Mouse (Mus musculus) G1E (cell line): ENCODE data around the gene Lrmda. TPM values are rescaled to one million over a fixed set of nuclear protein-coding genes. Genes with fewer than 3 reads are reported as not detected.

ENCODE experiments used
- ATAC-seq: 2 replicates; pipeline ENCODE4 v1.8.0; 2016; ENCODE audit warnings: mild to moderate bottlenecking; ENCODE audit not compliant: insufficient number of reproducible peaks, poor library complexity, low FRiP score, severe bottlenecking; ENCODE audit errors: extremely low read depth
- DNase-seq: peaks from one replicate; pipeline ENCODE4 v3.0.0; 2012; ENCODE audit warnings: low spot score
- H3K27me3 ChIP-seq: 2 replicates; pipeline ENCODE4 v1.6.1; 2012; ENCODE audit warnings: mild to moderate bottlenecking, low read length, inconsistent platforms; ENCODE audit not compliant: insufficient read depth
- H3K36me3 ChIP-seq: replicated peaks from 2 replicates; pipeline ENCODE3; 2012; ENCODE audit warnings: mild to moderate bottlenecking, inconsistent platforms
- H3K4me1 ChIP-seq: 2 replicates; pipeline ENCODE4 v1.6.1; 2012; ENCODE audit warnings: low read depth, low read length, inconsistent platforms, mixed read lengths; ENCODE audit not compliant: insufficient read depth
- H3K4me3 ChIP-seq: 2 replicates; pipeline ENCODE4 v1.5.1; 2012; ENCODE audit warnings: low read depth, mild to moderate bottlenecking, inconsistent platforms, low read length, moderate library complexity, mixed read lengths
- H3K9me3 ChIP-seq: replicated peaks from 2 replicates; pipeline ENCODE4 v1.6.1; 2012; ENCODE audit warnings: inconsistent platforms
- CTCF ChIP-seq: IDR thresholded peaks from 2 replicates; pipeline ENCODE4 v1.5.1; 2012; ENCODE audit warnings: low read depth, low read length, inconsistent platforms, mixed read lengths
- GATA1 ChIP-seq: IDR thresholded peaks from 2 replicates; pipeline ENCODE4 v1.6.1; 2012; ENCODE audit warnings: borderline replicate concordance, low read length, inconsistent platforms, mixed read lengths
- GATA2 ChIP-seq: IDR thresholded peaks from 2 replicates; pipeline ENCODE4 v1.6.1; 2012; ENCODE audit warnings: low read depth, low read length, inconsistent platforms, borderline replicate concordance
- POLR2AphosphoS5 ChIP-seq: IDR thresholded peaks from 2 replicates; pipeline ENCODE4 v1.6.1; 2012; ENCODE audit warnings: low read depth, low read length, inconsistent platforms; ENCODE audit not compliant: insufficient replicate concordance
- TAL1 ChIP-seq: conservative IDR thresholded peaks from 2 replicates; pipeline ENCODE4 v1.6.1; 2012; ENCODE audit warnings: low read depth, low read length, inconsistent platforms, mixed read lengths
- polyA plus RNA-seq: library from polyadenylated mRNA; stranded (reverse); fragments of >175 nt; gene quantifications from 2 replicates; pipeline ENCODE4 v1.2.3, GENCODE M21; 2012
- total RNA-seq, 2 experiments: library from RNA; stranded (forward) in 1 of 2; stranded (reverse) in 1 of 2; fragments of 200-1000 nt in 1 of 2; fragments of >200 nt in 1 of 2; fragmentation: Nextera tagmentation in 1 of 2; gene quantifications; 2 replicates each; pipeline ENCODE4 v1.2.3; 2014 to 2017

Gene Lrmda
- total and polyA plus RNA-seq, 3 experiments: not detected

- TF ChIP-seq GATA1 (no peak), POLR2AphosphoS5 (no peak), GATA2 (no peak), CTCF (no peak), TAL1 (no peak)
- no peak for DNase-seq
- ATAC-seq: no peak
- H3K27me3 ChIP-seq: no peaks in the 10 kb centered on the region
- no peaks in the 10 kb centered on the region for H3K9me3 ChIP-seq
- no peaks in the 10 kb centered on the region for H3K36me3 ChIP-seq
- H3K4me1 ChIP-seq: no peaks in the 10 kb centered on the region
- no peak overlapping the region for H3K4me3 ChIP-seq
Observed at GRCm38 (mm10) chr14:22017011-22017410, 2.5 kb upstream of the Lrmda start.

DNA sequence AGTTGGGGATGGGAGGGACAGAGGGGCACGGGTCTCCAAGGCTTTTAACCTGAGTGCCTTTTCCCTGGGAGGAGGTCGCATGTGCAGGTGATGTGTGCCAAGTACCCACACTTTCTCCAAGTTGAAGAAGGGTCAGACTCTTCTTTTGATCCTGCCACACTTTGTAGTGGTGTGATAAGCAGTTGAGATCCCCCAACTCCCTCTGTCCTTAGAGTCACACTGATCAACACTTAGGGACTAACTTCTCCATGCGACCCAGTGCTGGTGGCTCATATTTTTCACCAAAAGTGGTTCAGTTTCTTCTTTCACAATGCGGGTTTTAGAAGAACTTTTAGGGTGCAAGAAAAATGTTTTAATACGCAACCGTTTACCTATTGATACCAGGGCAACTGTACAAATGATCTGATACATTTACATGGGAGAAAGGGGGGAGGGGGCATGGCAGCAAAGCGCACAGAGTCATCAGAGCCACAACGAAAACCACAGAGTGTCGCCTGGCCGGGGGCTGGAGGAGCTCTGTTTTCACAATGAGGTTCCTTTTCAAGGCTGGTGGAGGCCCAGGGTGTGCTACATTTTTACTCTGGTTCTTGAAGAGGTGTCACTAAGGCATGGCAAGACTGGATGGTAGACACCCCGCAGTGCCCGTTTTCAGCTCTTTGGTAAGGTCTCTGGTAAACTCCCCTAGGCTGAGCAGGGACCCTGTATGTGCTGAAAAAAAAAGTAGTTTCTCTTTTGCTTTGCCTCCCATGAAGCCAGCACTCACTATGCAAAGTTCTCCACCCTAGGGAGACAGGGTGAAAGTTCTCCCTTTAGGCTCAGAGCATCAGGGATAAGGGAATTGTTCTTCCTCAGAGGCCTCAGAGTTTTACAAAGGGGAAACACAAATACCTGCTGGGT lies 685 bp downstream of the Lrmda start:
- no peak for DNase-seq
- Histone ChIP-seq H3K27me3 (no peaks in the 10 kb centered on the region), H3K9me3 (no peaks in the 10 kb centered on the region), H3K4me1 (no peaks in the 10 kb centered on the region), H3K4me3 (no peak overlapping the region), H3K36me3 (no peaks in the 10 kb centered on the region)
- ATAC-seq: no peak
- TF ChIP-seq POLR2AphosphoS5: no peak
- no peak for TF ChIP-seq GATA1
- TF ChIP-seq GATA2: no peak
- no peak for TF ChIP-seq TAL1
- no peak for TF ChIP-seq CTCF

GRCm38 (mm10) chr14:22020885-22021284 lies 1.4 kb downstream of the Lrmda start:
- DNase-seq (no peak), ATAC-seq (no peak)
- no peak overlapping the region for H3K4me3 ChIP-seq
- TF ChIP-seq GATA1: no peak
- TF ChIP-seq TAL1: no peak
- TF ChIP-seq GATA2: no peak
- no peak for TF ChIP-seq CTCF
- no peak for TF ChIP-seq POLR2AphosphoS5
- no peaks in the 10 kb centered on the region for H3K36me3 ChIP-seq
- H3K4me1 ChIP-seq: no peaks in the 10 kb centered on the region
- H3K9me3 ChIP-seq: no peaks in the 10 kb centered on the region
- H3K27me3 ChIP-seq: no peaks in the 10 kb centered on the region

- Histone ChIP-seq H3K27me3 (no peaks in the 10 kb centered on the region), H3K4me3 (no peak overlapping the region), H3K4me1 (no peaks in the 10 kb centered on the region), H3K36me3 (no peaks in the 10 kb centered on the region), H3K9me3 (no peaks in the 10 kb centered on the region)
- no peak for DNase-seq
- TF ChIP-seq GATA2 (no peak), TAL1 (no peak), POLR2AphosphoS5 (no peak), CTCF (no peak), GATA1 (no peak)
- ATAC-seq: no peak
Observed at GRCm38 (mm10) chr14:22023533-22023932, 4.0 kb downstream of the Lrmda start.

GRCm38 (mm10) chr14:22035900-22036299 lies 16.4 kb downstream of the Lrmda start:
- TF ChIP-seq TAL1 (no peak), POLR2AphosphoS5 (no peak), CTCF (no peak), GATA1 (no peak), GATA2 (no peak)
- H3K9me3 ChIP-seq: no peaks in the 10 kb centered on the region
- ATAC-seq (no peak), DNase-seq (no peak)
- no peaks in the 10 kb centered on the region for H3K4me1 ChIP-seq
- no peaks in the 10 kb centered on the region for H3K36me3 ChIP-seq
- no peak overlapping the region for H3K4me3 ChIP-seq
- H3K27me3 ChIP-seq: no peaks in the 10 kb centered on the region

DNA sequence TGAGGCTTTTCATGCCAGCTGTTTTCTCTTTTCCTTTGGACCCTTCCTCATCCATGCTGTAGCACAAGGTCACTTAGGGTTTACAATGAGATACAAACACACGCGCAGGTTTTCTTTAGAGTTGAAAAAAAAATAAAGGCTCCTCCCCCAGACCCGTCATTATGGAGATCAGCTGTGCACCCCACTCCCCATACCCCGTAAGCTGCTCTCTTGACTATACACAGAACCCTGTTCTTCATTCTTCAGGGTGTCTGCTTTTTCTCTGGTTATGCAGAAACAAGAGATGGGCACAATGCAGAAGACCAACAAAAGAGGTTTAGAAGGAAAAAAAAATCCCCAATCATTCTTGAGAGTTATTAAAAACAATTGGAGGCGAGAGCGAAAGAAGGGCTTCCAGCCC lies 16.8 kb downstream of the Lrmda start:
- H3K4me3 ChIP-seq: no peak overlapping the region
- no peaks in the 10 kb centered on the region for H3K4me1 ChIP-seq
- H3K27me3 ChIP-seq: no peaks in the 10 kb centered on the region
- DNase-seq (no peak), ATAC-seq (no peak)
- H3K9me3 ChIP-seq: no peaks in the 10 kb centered on the region
- TF ChIP-seq TAL1: no peak
- TF ChIP-seq GATA1: no peak
- no peak for TF ChIP-seq CTCF
- TF ChIP-seq GATA2: no peak
- TF ChIP-seq POLR2AphosphoS5: no peak
- H3K36me3 ChIP-seq: no peaks in the 10 kb centered on the region
